Mouse (Mus musculus) hindbrain, postnatal 0 days (tissue): ENCODE measurements around the gene Gm28539. TPM values are rescaled to one million over a fixed set of nuclear protein-coding genes. Genes with fewer than 3 reads are reported as not detected.
"Not testable (repeated sequence)": the region's sequence is repeated elsewhere in the genome, so short reads cannot be mapped to it uniquely, and the experiment has no call there.

Experiments
- ATAC-seq: fragments of 200-750 bp; cut with Nextera tagmentation; 2 replicates; pipeline ENCODE4 v1.8.0; 2017; ENCODE audit warnings: mild to moderate bottlenecking, moderate TSS enrichment, moderate library complexity
- DNase-seq: peaks from one replicate; pipeline ENCODE4 v3.0.0-alpha.2; 2015; ENCODE audit warnings: low spot score
- H3K27ac ChIP-seq: fragments of 300-500 bp; sonication (generic); 2 replicates; pipeline ENCODE4 v1.5.1; 2014; ENCODE audit warnings: mild to moderate bottlenecking
- H3K27me3 ChIP-seq: fragments of 300-500 bp; sonication (generic); 2 replicates; pipeline ENCODE4 v1.6.1; 2014; ENCODE audit warnings: low read length, mixed read lengths; ENCODE audit not compliant: insufficient read depth
- H3K36me3 ChIP-seq: fragments of 300-500 bp; sonication (generic); 2 replicates; pipeline ENCODE4 v1.6.1; 2014; ENCODE audit warnings: low read length, mixed read lengths; ENCODE audit not compliant: insufficient read depth
- H3K4me1 ChIP-seq: fragments of 300-500 bp; sonication (generic); 2 replicates; pipeline ENCODE4 v1.6.1; 2014; ENCODE audit warnings: antibody characterized with exemption, low read length, mixed read lengths; ENCODE audit not compliant: insufficient read depth
- H3K4me2 ChIP-seq: fragments of 300-500 bp; sonication (generic); 2 replicates; pipeline ENCODE4 v1.6.1; 2014; ENCODE audit warnings: low read depth, mild to moderate bottlenecking, low read length, moderate library complexity, mixed read lengths
- H3K4me3 ChIP-seq: fragments of 300-500 bp; sonication (generic); 2 replicates; pipeline ENCODE4 v1.5.1; 2014; ENCODE audit warnings: low read length
- H3K9ac ChIP-seq: fragments of 300-500 bp; sonication (generic); replicated peaks from 2 replicates; pipeline ENCODE4 v1.6.1; 2014; ENCODE audit warnings: mild to moderate bottlenecking, low read length, moderate library complexity, mixed read lengths
- H3K9me3 ChIP-seq: fragments of 300-500 bp; sonication (generic); 2 replicates; pipeline ENCODE4 v1.6.1; 2016; ENCODE audit warnings: low read length, mixed read lengths
- CTCF ChIP-seq: IDR thresholded peaks from 2 replicates; pipeline ENCODE4 v1.5.1; 2016; ENCODE audit warnings: antibody characterized with exemption, control low read depth, low read depth
- WGBS: fragments of 180-500 bp; shearing (Covaris S2); extraction: QIAGEN DNeasy Blood & Tissue Kit; methylation state at CpG from one replicate; pipeline ENCODE4 v1.1.7; 2014; 5-methylcytosine and 5-hydroxymethylcytosine counted together
- polyA plus RNA-seq: library from polyadenylated mRNA; unstranded; fragments of >200 nt; fragmentation: Nextera tagmentation; extraction: Ambion mirVana; gene quantifications from 2 replicates; pipeline ENCODE4 v1.2.1, GENCODE M21; 2015
- total RNA-seq: library from RNA; depleted of rRNA; stranded (reverse); fragments of >200 nt; gene quantifications from 2 replicates; pipeline ENCODE4 v1.2.3, GENCODE M21; 2014; rRNA removed

Gene Gm28539
- total and polyA plus RNA-seq, 2 experiments from 2014 or later, result not detected

DNA sequence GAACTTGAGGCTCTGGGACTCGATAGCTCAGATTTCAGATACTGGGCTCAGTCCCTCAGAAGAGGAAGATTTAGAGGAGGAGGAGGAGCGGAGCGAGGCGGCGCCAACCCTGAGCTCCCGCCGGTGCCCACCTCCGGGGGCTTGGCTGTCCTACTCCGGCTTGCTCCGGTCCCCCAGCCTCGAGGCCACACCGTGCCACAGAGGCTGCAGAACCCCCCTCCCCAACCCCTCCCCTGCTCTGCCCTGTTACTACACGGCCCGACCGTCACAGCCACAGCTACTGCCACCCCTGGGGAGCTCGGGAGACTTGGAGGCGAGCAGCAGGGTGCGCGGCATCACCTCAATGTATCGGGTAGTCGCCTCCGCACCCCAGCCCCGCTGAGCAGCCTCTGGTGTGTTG is 139.9 kb downstream of the Gm28539 start:
- H3K27ac ChIP-seq, result no peak overlapping the region
- H3K36me3 ChIP-seq, result peaks cover 5% of the 10 kb centered on the region; the same call in 1 of the 2 replicates
- no peak overlapping the region for H3K9ac ChIP-seq
- H3K9me3 ChIP-seq, result no peaks in the 10 kb centered on the region
- H3K4me1 ChIP-seq, result no peaks in the 10 kb centered on the region
- WGBS, result 84% methylated on average over 22 of the region's 23 CpGs
- no peaks in the 10 kb centered on the region for H3K27me3 ChIP-seq
- DNase-seq, result no peak
- no peak for TF ChIP-seq CTCF
- H3K4me2 ChIP-seq, result no peak overlapping the region
- no peak overlapping the region for H3K4me3 ChIP-seq
- ATAC-seq, result no peak

DNA sequence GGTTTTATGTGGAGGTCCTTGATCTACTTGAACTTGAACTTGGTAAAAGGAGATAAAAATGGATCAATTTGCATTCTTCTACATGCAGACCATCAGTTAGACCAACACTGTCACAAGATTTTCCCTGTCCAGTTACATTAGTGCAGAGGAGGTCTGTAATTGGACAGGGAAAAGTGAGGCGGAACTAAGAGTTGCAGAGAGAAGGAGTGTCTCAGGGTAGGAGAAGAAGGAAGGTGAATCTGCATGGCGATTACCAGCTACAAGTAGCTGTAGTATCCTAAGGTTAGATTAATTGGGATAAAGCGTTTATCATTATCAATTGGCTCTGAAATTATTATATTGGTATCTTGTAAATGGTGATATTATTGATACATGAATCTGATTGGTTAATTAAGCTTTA is 150.0 kb downstream of the Gm28539 start:
- Histone ChIP-seq H3K4me2 (no peak overlapping the region), H3K4me3 (no peak overlapping the region), H3K27me3 (no peaks in the 10 kb centered on the region), H3K9me3 (peaks cover 3% of the 10 kb centered on the region; the same call in 1 of the 2 replicates), H3K4me1 (no peaks in the 10 kb centered on the region), H3K36me3 (no peaks in the 10 kb centered on the region), H3K9ac (no peak overlapping the region), H3K27ac (no peak overlapping the region)
- no peak for TF ChIP-seq CTCF
- ATAC-seq, result no peak
- 98% methylated on average over 3 of the region's 3 CpGs for WGBS
- no peak for DNase-seq

DNA sequence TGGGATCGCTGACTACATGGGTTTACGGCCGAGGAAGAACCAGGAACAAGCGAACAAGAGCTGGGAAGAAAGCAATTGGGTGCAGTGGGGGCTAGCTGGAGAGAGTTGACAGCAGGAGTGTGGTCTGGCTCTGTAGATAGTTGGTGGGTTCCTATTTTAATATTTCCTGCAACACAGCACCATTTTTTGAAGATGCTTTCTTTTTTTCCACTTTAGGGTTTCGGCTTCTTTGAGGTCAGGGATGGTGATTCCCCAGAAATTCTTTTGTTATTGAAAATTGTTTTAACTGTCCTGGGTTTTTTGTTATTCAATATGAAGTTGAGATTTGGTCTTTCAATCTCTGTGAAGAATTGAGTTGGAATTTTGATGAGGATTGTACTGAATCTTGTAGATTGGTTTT is 150.5 kb downstream of the Gm28539 start:
- no peak for DNase-seq
- Histone ChIP-seq H3K9me3 (peaks cover 3% of the 10 kb centered on the region; the same call in 1 of the 2 replicates), H3K4me2 (no peak overlapping the region), H3K27ac (no peak overlapping the region), H3K4me1 (no peaks in the 10 kb centered on the region), H3K9ac (no peak overlapping the region), H3K36me3 (no peaks in the 10 kb centered on the region), H3K27me3 (no peaks in the 10 kb centered on the region), H3K4me3 (no peak overlapping the region)
- no peak for ATAC-seq
- TF ChIP-seq CTCF, result no peak
- 90% methylated on average over 5 of the region's 5 CpGs for WGBS

- H3K27ac ChIP-seq, H3K4me2 ChIP-seq, H3K9me3 ChIP-seq, H3K36me3 ChIP-seq, H3K4me3 ChIP-seq, DNase-seq, H3K9ac ChIP-seq, H3K4me1 ChIP-seq, ATAC-seq, H3K27me3 ChIP-seq: not testable (repeated sequence)
- peak; percentile 53 for TF ChIP-seq CTCF
- 33% methylated on average over 2 of the region's 2 CpGs for WGBS
Observed at GRCm38 (mm10) chr16:19002610-19003389, 166.4 kb downstream of the Gm28539 start.

- no peaks in the 10 kb centered on the region for H3K36me3 ChIP-seq
- ATAC-seq (no peak), DNase-seq (no peak)
- no peaks in the 10 kb centered on the region for H3K9me3 ChIP-seq
- no peak overlapping the region for H3K4me3 ChIP-seq
- no peak overlapping the region for H3K9ac ChIP-seq
- 72% methylated on average over 1 of the region's 1 CpGs for WGBS
- TF ChIP-seq CTCF, result no peak
- H3K27me3 ChIP-seq, result no peaks in the 10 kb centered on the region
- H3K4me1 ChIP-seq, result no peaks in the 10 kb centered on the region
- no peak overlapping the region for H3K27ac ChIP-seq
- H3K4me2 ChIP-seq, result no peak overlapping the region
Observed at GRCm38 (mm10) chr16:19003757-19004156, 167.4 kb downstream of the Gm28539 start.

DNA sequence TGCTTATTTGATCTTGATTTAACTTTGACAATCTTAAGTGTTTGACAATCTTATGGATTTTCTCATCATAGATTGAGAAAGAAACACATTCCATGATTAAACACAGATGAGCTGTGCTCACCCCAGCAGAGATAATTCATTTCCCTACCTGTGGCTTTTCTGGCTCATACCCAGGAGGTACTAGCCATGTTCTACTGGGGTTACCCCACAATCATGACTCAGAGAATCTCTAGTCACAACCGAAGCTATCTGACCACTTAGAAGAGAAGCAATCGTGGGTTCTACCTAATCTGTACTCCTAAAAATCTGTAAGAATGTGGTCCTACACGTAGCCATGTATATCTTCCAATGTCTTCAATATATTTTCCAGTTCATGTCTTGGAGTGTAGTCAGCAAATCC is 168.9 kb downstream of the Gm28539 start:
- no peak for TF ChIP-seq CTCF
- 78% methylated on average over 3 of the region's 3 CpGs for WGBS
- no peaks in the 10 kb centered on the region for H3K27me3 ChIP-seq
- no peaks in the 10 kb centered on the region for H3K9me3 ChIP-seq
- no peaks in the 10 kb centered on the region for H3K36me3 ChIP-seq
- no peak for DNase-seq
- H3K4me1 ChIP-seq, result no peaks in the 10 kb centered on the region
- no peak overlapping the region for H3K9ac ChIP-seq
- no peak for ATAC-seq
- no peak overlapping the region for H3K27ac ChIP-seq
- H3K4me3 ChIP-seq, result no peak overlapping the region
- H3K4me2 ChIP-seq, result no peak overlapping the region

Other genes with a start within 250 kb of the Gm28539 start
- gene Tbx1, start 245.9 kb upstream of the Gm28539 start, total RNA-seq, result 0.37 and 4.0 TPM in 2 replicates
- gene Tbx1, start 245.9 kb upstream of the Gm28539 start, polyA plus RNA-seq, result 0.51 and 0.92 TPM in 2 replicates
- gene Gp1bb, start 214.2 kb upstream of the Gm28539 start, total RNA-seq, result 29.3 and 30.8 TPM in 2 replicates
- gene Gp1bb, start 214.2 kb upstream of the Gm28539 start, polyA plus RNA-seq, result 7.6 and 10.1 TPM in 2 replicates
- gene Gm49601, start 210.2 kb upstream of the Gm28539 start, total RNA-seq, result 23.8 and 24.0 TPM in 2 replicates
- 3.1 and 4.0 TPM in 2 replicates for gene Gm49601, start 210.2 kb upstream of the Gm28539 start, polyA plus RNA-seq
- 286 and 335 TPM in 2 replicates for gene Sept5, start 206.6 kb upstream of the Gm28539 start, total RNA-seq
- gene Sept5, start 206.6 kb upstream of the Gm28539 start, polyA plus RNA-seq, result 186 and 195 TPM in 2 replicates
- 181 and 197 TPM in 2 replicates for gene Cldn5, start 59.7 kb upstream of the Gm28539 start, total RNA-seq
- 121 and 128 TPM in 2 replicates for gene Cldn5, start 59.7 kb upstream of the Gm28539 start, polyA plus RNA-seq
- 39.6 and 53.3 TPM in 2 replicates for gene Ufd1, start 24.8 kb upstream of the Gm28539 start, total RNA-seq
- 114 and 118 TPM in 2 replicates for gene Ufd1, start 24.8 kb upstream of the Gm28539 start, polyA plus RNA-seq
- 14.8 and 15.9 TPM in 2 replicates for gene Cdc45, start 24.6 kb upstream of the Gm28539 start, total RNA-seq
- gene Cdc45, start 24.6 kb upstream of the Gm28539 start, polyA plus RNA-seq, result 7.2 and 7.9 TPM in 2 replicates
- gene 2510002D24Rik, start within 50 bp of the Gm28539 start, total RNA-seq, result 33.4 and 34.1 TPM in 2 replicates
- 50.1 and 52.1 TPM in 2 replicates for gene 2510002D24Rik, start within 50 bp of the Gm28539 start, polyA plus RNA-seq
- 13.8 and 21.9 TPM in 2 replicates for gene Mrpl40, start 40.3 kb downstream of the Gm28539 start, total RNA-seq
- gene Mrpl40, start 40.3 kb downstream of the Gm28539 start, polyA plus RNA-seq, result 83.9 and 85.8 TPM in 2 replicates
- 56.7 and 88.6 TPM in 2 replicates for gene Hira, start 40.5 kb downstream of the Gm28539 start, total RNA-seq
- 17.9 and 18.6 TPM in 2 replicates for gene Hira, start 40.5 kb downstream of the Gm28539 start, polyA plus RNA-seq